Mouse (Mus musculus): Measurements from ENCODE around the gene Copz1.

- TF ChIP-seq CTCF (IDR thresholded peaks at IDR 0.05; ENCODE audit: control insufficient read depth, insufficient read depth, insufficient read length), result no peak
- no peak for TF ChIP-seq CEBPB (IDR thresholded peaks at IDR 0.05; ENCODE audit: low read depth)
These were observed 43.6 kb upstream of the Copz1 start for GRCm38 (mm10) chr15:103228904-103229303.

All from C2C12 (cell line).